Mouse (Mus musculus) erythroid progenitor cell, adult 5-6 weeks (primary cell): ENCODE measurements around the gene Cdsn. TPM values are rescaled to one million over a fixed set of nuclear protein-coding genes. Genes with fewer than 3 reads are reported as not detected.

Source experiments
- total RNA-seq, 2 experiments: library from RNA; stranded (forward) in 1 of 2; stranded (reverse) in 1 of 2; fragments of 150-400 nt in 1 of 2; fragments of 186-747, 209-891 nt in 1 of 2; gene quantifications; 2 replicates each; pipeline versions ENCODE4 v1.2.3 to v1.2.4; 2015 to 2017; ENCODE audit warnings: low replicate concordance in 2 of 2

Cdsn gene
- total RNA-seq, 2 experiments from 2014 or later = not detected

Other genes starting within 250 kb of the Cdsn start
- not detected in 2 replicates for gene H2-Q1, start 231.7 kb upstream of the Cdsn start, total RNA-seq (2015; ENCODE audit: low replicate concordance)
- not detected in 2 replicates for gene H2-Q1, start 231.7 kb upstream of the Cdsn start, total RNA-seq (2017; ENCODE audit: low replicate concordance)
- gene H2-Q2, start 209.9 kb upstream of the Cdsn start, total RNA-seq (2015; ENCODE audit: low replicate concordance) = not detected in 2 replicates
- gene H2-Q2, start 209.9 kb upstream of the Cdsn start, total RNA-seq (2017; ENCODE audit: low replicate concordance) = not detected in 2 replicates
- gene H2-Q4, start 172.5 kb upstream of the Cdsn start, total RNA-seq (2015; ENCODE audit: low replicate concordance) = 20.2 and 22.6 TPM in 2 replicates
- gene H2-Q4, start 172.5 kb upstream of the Cdsn start, total RNA-seq (2017; ENCODE audit: low replicate concordance) = 24.5 and 26.8 TPM in 2 replicates
- 11.5 and 17.6 TPM in 2 replicates for gene H2-Q6, start 127.3 kb upstream of the Cdsn start, total RNA-seq (2015; ENCODE audit: low replicate concordance)
- 8.5 and 12.7 TPM in 2 replicates for gene H2-Q6, start 127.3 kb upstream of the Cdsn start, total RNA-seq (2017; ENCODE audit: low replicate concordance)
- gene H2-Q7, start 113.0 kb upstream of the Cdsn start, total RNA-seq (2015; ENCODE audit: low replicate concordance) = 47.6 and 48.2 TPM in 2 replicates
- gene H2-Q7, start 113.0 kb upstream of the Cdsn start, total RNA-seq (2017; ENCODE audit: low replicate concordance) = 8.2 and 13.2 TPM in 2 replicates
- gene H2-Q10, start 82.0 kb upstream of the Cdsn start, total RNA-seq (2015; ENCODE audit: low replicate concordance) = 2.9 and 3.2 TPM in 2 replicates
- 0.51 and 2.0 TPM in 2 replicates for gene H2-Q10, start 82.0 kb upstream of the Cdsn start, total RNA-seq (2017; ENCODE audit: low replicate concordance)
- gene Pou5f1, start 46.1 kb upstream of the Cdsn start, total RNA-seq (2015; ENCODE audit: low replicate concordance) = 1.4 TPM in 1 of 2 replicates, not detected in the other
- gene Pou5f1, start 46.1 kb upstream of the Cdsn start, total RNA-seq (2017; ENCODE audit: low replicate concordance) = 0.26 TPM in 1 of 2 replicates, not detected in the other
- gene Tcf19, start 35.3 kb upstream of the Cdsn start, total RNA-seq (2015; ENCODE audit: low replicate concordance) = 103 and 129 TPM in 2 replicates
- gene Tcf19, start 35.3 kb upstream of the Cdsn start, total RNA-seq (2017; ENCODE audit: low replicate concordance) = 49.4 and 49.9 TPM in 2 replicates
- gene Cchcr1, start 35.0 kb upstream of the Cdsn start, total RNA-seq (2015; ENCODE audit: low replicate concordance) = 32.7 and 49.4 TPM in 2 replicates
- gene Cchcr1, start 35.0 kb upstream of the Cdsn start, total RNA-seq (2017; ENCODE audit: low replicate concordance) = 48.4 and 83.3 TPM in 2 replicates
- not detected in 2 replicates for gene Psors1c2, start 18.9 kb upstream of the Cdsn start, total RNA-seq (2015; ENCODE audit: low replicate concordance)
- not detected in 2 replicates for gene Psors1c2, start 18.9 kb upstream of the Cdsn start, total RNA-seq (2017; ENCODE audit: low replicate concordance)
- not detected in 2 replicates for gene 2300002M23Rik, start 15.3 kb downstream of the Cdsn start, total RNA-seq (2015; ENCODE audit: low replicate concordance)
- not detected in 2 replicates for gene 2300002M23Rik, start 15.3 kb downstream of the Cdsn start, total RNA-seq (2017; ENCODE audit: low replicate concordance)
- not detected in 2 replicates for gene Sfta2, start 49.4 kb downstream of the Cdsn start, total RNA-seq (2015; ENCODE audit: low replicate concordance)
- gene Sfta2, start 49.4 kb downstream of the Cdsn start, total RNA-seq (2017; ENCODE audit: low replicate concordance) = not detected in 2 replicates
- not detected in 2 replicates for gene Gm9573, start 74.5 kb downstream of the Cdsn start, total RNA-seq (2015; ENCODE audit: low replicate concordance)
- not detected in 2 replicates for gene Gm9573, start 74.5 kb downstream of the Cdsn start, total RNA-seq (2017; ENCODE audit: low replicate concordance)
- gene Mucl3, start 91.6 kb downstream of the Cdsn start, total RNA-seq (2015; ENCODE audit: low replicate concordance) = not detected in 2 replicates
- gene Mucl3, start 91.6 kb downstream of the Cdsn start, total RNA-seq (2017; ENCODE audit: low replicate concordance) = not detected in 2 replicates
- 2.5 TPM in 1 of 2 replicates, not detected in the other for gene Vars2, start 115.5 kb downstream of the Cdsn start, total RNA-seq (2015; ENCODE audit: low replicate concordance)
- gene Vars2, start 115.5 kb downstream of the Cdsn start, total RNA-seq (2017; ENCODE audit: low replicate concordance) = 0.23 and 0.77 TPM in 2 replicates
- 1.1 and 2.5 TPM in 2 replicates for gene Gtf2h4, start 121.6 kb downstream of the Cdsn start, total RNA-seq (2015; ENCODE audit: low replicate concordance)
- gene Gtf2h4, start 121.6 kb downstream of the Cdsn start, total RNA-seq (2017; ENCODE audit: low replicate concordance) = 3.6 and 6.3 TPM in 2 replicates
- not detected in 2 replicates for gene Ddr1, start 152.5 kb downstream of the Cdsn start, total RNA-seq (2015; ENCODE audit: low replicate concordance)
- gene Ddr1, start 152.5 kb downstream of the Cdsn start, total RNA-seq (2017; ENCODE audit: low replicate concordance) = 0.26 TPM in 1 of 2 replicates, not detected in the other